Mouse (Mus musculus) liver, embryonic 11.5 days (tissue): ENCODE data around the gene Timm50. TPM values are rescaled to one million over a fixed set of nuclear protein-coding genes. Genes with fewer than 3 reads are reported as not detected.

ENCODE experiments used
- ATAC-seq: fragments of 200-750 bp; cut with Nextera tagmentation; replicated peaks from 2 replicates; pipeline ENCODE4 v1.8.0; 2017; ENCODE audit warnings: moderate number of reproducible peaks, mild to moderate bottlenecking, moderate TSS enrichment, moderate library complexity; ENCODE audit not compliant: low FRiP score
- DNase-seq: peaks from one replicate; pipeline ENCODE4 v3.0.0-alpha.2; 2017; ENCODE audit warnings: low spot score
- H3K27ac ChIP-seq: fragments of 300-500 bp; sonication (generic); 2 replicates; pipeline ENCODE4 v1.5.1; 2014; ENCODE audit warnings: mild to moderate bottlenecking, low read depth, low read length, control low read depth
- H3K27me3 ChIP-seq: fragments of 300-500 bp; sonication (generic); replicated peaks from 2 replicates; pipeline ENCODE4 v1.6.1; 2014; ENCODE audit warnings: low read length, mixed read lengths; ENCODE audit not compliant: control insufficient read depth, insufficient read depth
- H3K36me3 ChIP-seq: fragments of 300-500 bp; sonication (generic); 2 replicates; pipeline ENCODE4 v1.6.1; 2014; ENCODE audit warnings: mild to moderate bottlenecking, low read length, moderate library complexity, mixed read lengths; ENCODE audit not compliant: control insufficient read depth, insufficient read depth
- H3K4me1 ChIP-seq: fragments of 300-500 bp; sonication (generic); replicated peaks from 2 replicates; pipeline ENCODE4 v1.6.1; 2014; ENCODE audit warnings: low read length, mixed read lengths; ENCODE audit not compliant: control insufficient read depth, insufficient read depth
- H3K4me2 ChIP-seq: fragments of 300-500 bp; sonication (generic); 2 replicates; pipeline ENCODE4 v1.6.1; 2014; ENCODE audit warnings: mild to moderate bottlenecking, control low read depth, moderate library complexity
- H3K4me3 ChIP-seq: fragments of 300-500 bp; sonication (generic); 2 replicates; pipeline ENCODE4 v1.5.1; 2014; ENCODE audit warnings: low read depth, low read length, control low read depth
- H3K9ac ChIP-seq: fragments of 300-500 bp; sonication (generic); 2 replicates; pipeline ENCODE4 v1.6.1; 2014; ENCODE audit warnings: low read depth, low read length, control low read depth
- H3K9me3 ChIP-seq: fragments of 300-500 bp; sonication (generic); 2 replicates; pipeline ENCODE4 v1.6.1; 2016; ENCODE audit warnings: low read length, inconsistent platforms, mixed read lengths; ENCODE audit not compliant: control insufficient read depth
- WGBS: fragments of 180-500 bp; shearing (Covaris S2); extraction: QIAGEN DNeasy Blood & Tissue Kit; methylation state at CpG from one replicate; pipeline ENCODE4 v1.1.7; 2014; 5-methylcytosine and 5-hydroxymethylcytosine counted together
- polyA plus RNA-seq: library from polyadenylated mRNA; unstranded; fragments of >200 nt; fragmentation: Nextera tagmentation; extraction: Ambion mirVana; gene quantifications from 2 replicates; pipeline ENCODE4 v1.2.1, GENCODE M21; 2014

Gene Timm50
- 217 and 224 TPM in 2 replicates for polyA plus RNA-seq

DNA sequence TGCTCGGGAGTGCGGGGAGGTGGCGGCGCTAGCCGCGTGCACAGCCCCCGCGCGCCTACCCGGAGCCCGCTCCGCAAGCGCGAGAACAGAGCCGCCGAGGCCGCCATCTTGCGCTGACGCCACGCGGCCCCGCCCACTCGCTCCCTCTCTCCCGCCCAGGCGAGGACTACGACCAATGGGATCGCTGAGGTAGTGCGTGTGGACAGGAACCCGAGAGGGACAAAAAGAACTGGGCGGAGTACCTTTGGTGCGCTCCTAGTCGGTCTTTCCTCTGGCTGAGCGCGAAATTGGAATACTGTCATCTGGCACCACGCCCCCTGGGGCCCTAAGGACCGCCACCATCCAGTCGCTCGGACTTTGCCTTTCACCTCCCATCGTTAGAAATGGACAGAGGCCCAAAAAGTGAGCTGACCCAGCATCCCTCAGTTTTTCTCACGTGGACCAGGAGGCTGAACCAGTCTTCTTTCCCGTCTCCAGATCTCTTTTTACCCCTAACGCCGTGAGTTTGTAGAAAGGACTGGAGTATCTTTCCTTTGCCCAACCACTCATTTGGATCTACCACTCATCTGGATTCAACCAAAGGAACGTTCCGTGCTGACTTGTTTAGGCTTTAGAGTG, at the start of gene Timm50:
TSS of gene Timm50 (minus strand) at position 147 of the 618 bp plus-strand sequence.
- H3K27ac ChIP-seq: peak within 1 kb of the TSS; percentile 56
- DNase-seq (peak; percentile 92), ATAC-seq (peak; percentile 97)
- no peaks in the 10 kb centered on the region for H3K9me3 ChIP-seq
- H3K36me3 ChIP-seq: peaks cover 47% of the 10 kb centered on the region
- peak within 1 kb of the TSS; percentile 74 for H3K4me2 ChIP-seq
- H3K27me3 ChIP-seq: no peaks in the 10 kb centered on the region
- peak within 1 kb of the TSS; percentile 99 for H3K4me3 ChIP-seq
- WGBS: under 1% methylated on average over 42 of the region's 45 CpGs
- H3K4me1 ChIP-seq: peaks cover 12% of the 10 kb centered on the region
- H3K9ac ChIP-seq: peak within 1 kb of the TSS; percentile 94

- H3K36me3 ChIP-seq: peaks cover 31% of the 10 kb centered on the region
- 89% methylated on average over 6 of the region's 6 CpGs for WGBS
- no peak overlapping the region for H3K4me2 ChIP-seq
- no peak overlapping the region for H3K9ac ChIP-seq
- H3K27ac ChIP-seq: no peak overlapping the region
- peaks cover 10% of the 10 kb centered on the region for H3K4me1 ChIP-seq
- no peak overlapping the region for H3K4me3 ChIP-seq
- no peak for DNase-seq
- H3K27me3 ChIP-seq: no peaks in the 10 kb centered on the region
- H3K9me3 ChIP-seq: no peaks in the 10 kb centered on the region
- no peak for ATAC-seq
Observed at GRCm38 (mm10) chr7:28360291-28360690, 48.4 kb upstream of the Timm50 start.

- no peak for ATAC-seq
- Histone ChIP-seq H3K4me3 (no peak overlapping the region), H3K9me3 (no peaks in the 10 kb centered on the region), H3K4me1 (peaks cover 10% of the 10 kb centered on the region), H3K4me2 (no peak overlapping the region), H3K27me3 (no peaks in the 10 kb centered on the region), H3K27ac (no peak overlapping the region), H3K9ac (no peak overlapping the region), H3K36me3 (peaks cover 30% of the 10 kb centered on the region)
- DNase-seq: no peak
- WGBS: 90% methylated on average over 10 of the region's 10 CpGs
Observed at GRCm38 (mm10) chr7:28359854-28360253, 48.0 kb upstream of the Timm50 start.

- Histone ChIP-seq H3K4me2 (no peak overlapping the region; the same call in 1 of the 2 replicates), H3K9me3 (no peaks in the 10 kb centered on the region), H3K27ac (0 out of 2 replicates have a peak overlapping the region, but pooled peaks have one; percentile 2), H3K36me3 (peaks cover 32% of the 10 kb centered on the region), H3K4me1 (peaks cover 13% of the 10 kb centered on the region), H3K4me3 (no peak overlapping the region), H3K9ac (no peak overlapping the region), H3K27me3 (no peaks in the 10 kb centered on the region)
- DNase-seq (no peak), ATAC-seq (no peak)
- 67% methylated on average over 7 of the region's 7 CpGs for WGBS
Observed at GRCm38 (mm10) chr7:28358431-28358830, 46.6 kb upstream of the Timm50 start.

DNA sequence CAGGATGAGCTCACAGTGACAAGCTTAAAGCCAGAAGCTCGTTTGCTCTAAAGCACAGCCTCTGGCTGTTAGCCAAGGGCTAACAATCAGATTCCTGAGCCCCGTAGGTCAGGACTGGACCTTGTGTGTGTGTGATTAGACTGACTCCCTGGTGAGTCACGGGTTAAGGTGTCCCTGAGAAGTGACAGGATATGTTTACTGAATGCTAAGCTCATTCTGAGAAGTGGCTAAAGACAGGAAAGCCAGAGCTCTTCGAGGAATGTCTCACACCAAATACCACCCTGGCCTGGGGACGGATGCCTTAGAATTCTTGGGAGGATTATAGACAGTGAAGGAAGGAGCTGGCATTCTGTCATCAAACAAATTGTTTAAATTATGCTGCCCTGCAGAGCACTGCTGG, 46.1 kb upstream of the Timm50 start:
- Histone ChIP-seq H3K36me3 (peaks cover 37% of the 10 kb centered on the region), H3K9ac (no peak overlapping the region), H3K27me3 (no peaks in the 10 kb centered on the region), H3K27ac (peak overlapping the region; percentile 17; the same call in 1 of the 2 replicates), H3K4me2 (peak overlapping the region; percentile 13), H3K9me3 (no peaks in the 10 kb centered on the region), H3K4me3 (no peak overlapping the region), H3K4me1 (peaks cover 15% of the 10 kb centered on the region)
- ATAC-seq: peak; percentile 26; the same call in 1 of the 2 replicates
- 11% methylated on average over 5 of the region's 5 CpGs for WGBS
- DNase-seq: no peak

- DNase-seq: no peak
- Histone ChIP-seq H3K9me3 (no peaks in the 10 kb centered on the region), H3K27me3 (no peaks in the 10 kb centered on the region), H3K4me1 (peaks cover 15% of the 10 kb centered on the region), H3K4me2 (peak overlapping the region; percentile 13), H3K4me3 (no peak overlapping the region), H3K36me3 (peaks cover 38% of the 10 kb centered on the region), H3K9ac (no peak overlapping the region), H3K27ac (peak overlapping the region; percentile 67)
- WGBS: 23% methylated on average over 5 of the region's 5 CpGs
- ATAC-seq: no peak
Observed at GRCm38 (mm10) chr7:28356981-28357380, 45.1 kb upstream of the Timm50 start.

GRCm38 (mm10) chr7:28355221-28355620, 43.3 kb upstream of the Timm50 start:
- H3K4me3 ChIP-seq: no peak overlapping the region
- H3K9ac ChIP-seq: no peak overlapping the region
- H3K27me3 ChIP-seq: no peaks in the 10 kb centered on the region
- 84% methylated on average over 3 of the region's 3 CpGs for WGBS
- peaks cover 21% of the 10 kb centered on the region for H3K4me1 ChIP-seq
- H3K9me3 ChIP-seq: no peaks in the 10 kb centered on the region
- H3K36me3 ChIP-seq: peaks cover 35% of the 10 kb centered on the region
- no peak for DNase-seq
- no peak overlapping the region for H3K4me2 ChIP-seq
- no peak for ATAC-seq
- no peak overlapping the region for H3K27ac ChIP-seq

- Histone ChIP-seq H3K27ac (no peak overlapping the region), H3K9ac (no peak overlapping the region), H3K4me2 (no peak overlapping the region), H3K4me1 (peaks cover 25% of the 10 kb centered on the region), H3K36me3 (peaks cover 32% of the 10 kb centered on the region), H3K27me3 (no peaks in the 10 kb centered on the region), H3K4me3 (no peak overlapping the region), H3K9me3 (no peaks in the 10 kb centered on the region)
- ATAC-seq (no peak), DNase-seq (no peak)
- WGBS: 92% methylated on average over 3 of the region's 3 CpGs
Observed at GRCm38 (mm10) chr7:28354596-28354995, 42.7 kb upstream of the Timm50 start.

GRCm38 (mm10) chr7:28354113-28354581, 42.3 kb upstream of the Timm50 start:
- Histone ChIP-seq H3K4me2 (no peak overlapping the region), H3K36me3 (peaks cover 32% of the 10 kb centered on the region), H3K27me3 (no peaks in the 10 kb centered on the region), H3K4me3 (no peak overlapping the region), H3K9me3 (no peaks in the 10 kb centered on the region), H3K4me1 (peaks cover 30% of the 10 kb centered on the region), H3K27ac (no peak overlapping the region), H3K9ac (no peak overlapping the region)
- ATAC-seq (no peak), DNase-seq (no peak)
- WGBS: 78% methylated on average over 3 of the region's 3 CpGs
